Mouse (Mus musculus): ENCODE results near the gene Top1. TPM values are rescaled to one million over a fixed set of nuclear protein-coding genes. Genes with fewer than 3 reads are reported as not detected.
A peak's percentile ranks its signal among the peaks of the same experiment; 100 is the strongest.

The Top1 gene
- total RNA-seq (2012; rRNA removed) = 91.3 and 150 TPM in 2 replicates
- 89.8 and 91.4 TPM in 2 replicates for total RNA-seq (2014; rRNA removed)
- 299 and 312 TPM in 2 replicates for polyA plus RNA-seq (2012; ENCODE audit: insufficient read length, low read depth)

DNA sequence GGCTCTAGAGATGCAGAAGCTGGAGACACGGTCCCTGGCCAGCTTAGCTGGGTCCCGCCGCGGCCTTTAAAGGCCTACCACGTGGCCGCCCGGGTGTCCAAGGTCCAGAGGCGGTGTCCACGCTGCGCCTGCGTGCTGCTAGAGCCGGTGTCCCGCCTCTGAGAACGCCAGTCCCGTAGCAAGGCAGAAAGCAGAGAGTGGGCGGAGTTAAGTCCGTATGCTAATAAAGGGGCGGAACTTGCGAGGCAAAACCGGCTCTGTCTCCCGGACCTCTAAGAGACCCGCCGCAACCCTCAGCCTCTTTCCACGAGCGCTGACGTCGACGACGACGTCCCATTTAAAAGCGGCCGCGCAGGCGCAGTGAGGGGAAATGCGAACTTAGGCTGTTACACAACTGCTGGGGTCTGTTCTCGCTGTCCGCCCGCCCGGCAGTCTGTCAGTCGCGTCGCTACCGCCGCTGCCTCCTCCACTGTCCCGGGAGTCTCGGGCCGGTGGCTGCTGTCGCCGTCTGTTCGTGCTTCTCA lies at the start of gene Top1:
Gene Top1 (plus strand): TSS at position 275 of the 524 bp plus-strand sequence.
- peak within 1 kb of the TSS; percentile 88 for H3K27ac ChIP-seq (ENCODE audit: insufficient read depth, low read depth)
- in situ Hi-C loops (cut with MboI; ENCODE audit: low pct_ligation_motif_present, low pct_unique_long_range_greater_than_20kb, low sequenced_read_pairs) = no loop called here

DNA sequence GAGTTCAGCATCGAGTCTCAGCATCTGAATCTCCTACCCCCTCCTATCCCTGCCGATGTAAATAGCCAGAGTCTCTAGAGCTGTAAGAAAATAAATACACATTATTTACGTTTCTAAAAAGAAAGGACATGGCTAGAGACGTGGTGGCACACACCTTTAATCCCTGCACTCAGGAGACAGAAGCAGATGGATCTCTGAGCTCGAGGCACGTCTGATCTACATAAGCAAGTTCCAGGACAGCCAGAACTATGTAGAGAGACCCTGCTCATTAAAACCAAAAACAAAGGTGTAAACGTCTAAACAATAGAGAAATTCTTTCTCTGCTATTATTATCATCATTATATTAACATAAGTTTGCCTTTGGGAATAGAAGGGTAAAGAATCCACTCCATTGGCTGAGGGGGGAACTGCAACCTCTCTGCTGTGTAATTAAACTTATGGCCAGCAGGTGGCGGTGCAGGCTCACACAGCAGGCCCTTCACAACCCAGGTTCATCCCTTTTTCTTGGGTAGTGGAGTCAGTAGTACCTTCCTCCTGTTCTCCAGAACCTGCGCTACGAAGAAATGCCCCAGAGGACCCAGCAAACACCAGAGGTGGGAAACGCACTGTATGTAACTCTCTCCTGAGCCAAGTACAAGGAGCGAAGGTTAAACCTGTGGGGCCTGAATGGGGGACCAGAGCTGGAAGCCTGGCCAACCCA lies 48.0 kb upstream of the Top1 start:
- peaks cover 4 to 20% of the 10 kb centered on the region in 2 experiments for H3K4me1 ChIP-seq (ENCODE audit: control insufficient read depth in 1 of 2, insufficient read depth in 2 of 2)
- peak overlapping the region; percentile 29; the same call in 1 of the 2 replicates for H3K9ac ChIP-seq (ENCODE audit: insufficient read depth, low read depth)
- no peak overlapping the region for H3K4me3 ChIP-seq (replicated peaks in 1 of 3; ENCODE audit: low read depth in 2 of 3, low read length in 2 of 3, poor library complexity in 1 of 3)
- H3K36me3 ChIP-seq (replicated peaks in 1 of 2; ENCODE audit: control insufficient read depth in 1 of 2, insufficient read depth in 1 of 2, low read length in 1 of 2) = no peaks in the 10 kb centered on the region
- in situ Hi-C loops (cut with MboI; ENCODE audit: low pct_ligation_motif_present, low pct_unique_long_range_greater_than_20kb, low sequenced_read_pairs) (loop anchor here (10.0 to 25.0 kb wide), 3 partner anchors 197 to 1535 kb away; no protein-coding TSS in a partner anchor), dilution Hi-C loops (cut with MboI; ENCODE audit: extremely low pct_ligation_motif_present, extremely low pct_unique_long_range_greater_than_20kb, low sequenced_read_pairs) (no loop called here)
- no peaks in the 10 kb centered on the region for H3K27me3 ChIP-seq (replicated peaks)
- no peaks in the 10 kb centered on the region for H3K9me3 ChIP-seq (replicated peaks; ENCODE audit: low read length)
- TF ChIP-seq RCOR1 (conservative IDR thresholded peaks at IDR 0.05; ENCODE audit: low read depth, low read length) (no peak), CTCF (conservative IDR thresholded peaks at IDR 0.05 in 1 of 2, IDR thresholded peaks at IDR 0.05 in 1 of 2; ENCODE audit: low read depth in 2 of 2, low read length in 2 of 2) (peak; percentile 94 to 98), ZC3H11A (IDR thresholded peaks at IDR 0.05; ENCODE audit: low read depth, low read length) (peak; percentile 94), TBP (conservative IDR thresholded peaks at IDR 0.05; ENCODE audit: low read depth, low read length) (0 out of 2 replicates have a peak, but pooled peaks have one; percentile 23), SMC3 (IDR thresholded peaks at IDR 0.05; ENCODE audit: low read depth, low read length) (peak; percentile 95), IRF4 (IDR thresholded peaks at IDR 0.05; ENCODE audit: low read depth, low read length) (peak; percentile 47; the same call in 1 of the 2 replicates), SIN3A (IDR thresholded peaks at IDR 0.05; ENCODE audit: low read length) (peak; percentile 56; the same call in 1 of the 2 replicates), ZMIZ1 (IDR thresholded peaks at IDR 0.05; ENCODE audit: low read depth, low read length) (no peak), MAZ (IDR thresholded peaks at IDR 0.05; ENCODE audit: low read depth, low read length) (0 out of 2 replicates have a peak, but pooled peaks have one; percentile 53)
- no peaks in the 10 kb centered on the region for H3K79me2 ChIP-seq (replicated peaks; ENCODE audit: control insufficient read depth, extremely low read depth, insufficient read depth, poor library complexity, severe bottlenecking)
- DNase-seq (ENCODE audit: extremely low read depth) = peak; percentile 78
- H3K27ac ChIP-seq (ENCODE audit: insufficient read depth, low read depth) = no peak overlapping the region
- peak overlapping the region; percentile 84 for H3K4me2 ChIP-seq (ENCODE audit: insufficient read depth, low read depth, poor library complexity, severe bottlenecking)

More for the DNA sequence above, at the start of gene Top1:
- no peaks in the 10 kb centered on the region for H3K27me3 ChIP-seq (replicated peaks)
- H3K4me2 ChIP-seq (ENCODE audit: insufficient read depth, low read depth, poor library complexity, severe bottlenecking) = 0 out of 2 replicates have a peak within 1 kb of the TSS, but pooled peaks have one; percentile 24
- DNase-seq (ENCODE audit: extremely low read depth) = peak; percentile 99
- TF ChIP-seq NELFE (IDR thresholded peaks at IDR 0.05; ENCODE audit: low read depth, low read length) = peak; percentile 91
- TF ChIP-seq POLR2A (IDR thresholded peaks at IDR 0.05; ENCODE audit: low read depth, low read length) = peak; percentile 97
- TF ChIP-seq UBTF (IDR thresholded peaks at IDR 0.05; ENCODE audit: low read depth, low read length) = peak; percentile 86
- peak; percentile 95 for TF ChIP-seq MYC (IDR thresholded peaks at IDR 0.05; ENCODE audit: low read depth, low read length)
- peak; percentile 65; the same call in 1 of the 2 replicates for TF ChIP-seq SIN3A (IDR thresholded peaks at IDR 0.05; ENCODE audit: low read length)
- peak; percentile 85; the same call in 1 of the 2 replicates for TF ChIP-seq POLR2AphosphoS2 (IDR thresholded peaks at IDR 0.05; ENCODE audit: low read depth, low read length)
- TF ChIP-seq ZC3H11A (IDR thresholded peaks at IDR 0.05; ENCODE audit: low read depth, low read length) = no peak
- no peak for TF ChIP-seq CHD1 (IDR thresholded peaks at IDR 0.05; ENCODE audit: low read depth, low read length)
- TF ChIP-seq ELF1 (IDR thresholded peaks at IDR 0.05; ENCODE audit: low read depth, low read length) = peak; percentile 63
- peak; percentile 95 for TF ChIP-seq ZMIZ1 (IDR thresholded peaks at IDR 0.05; ENCODE audit: low read depth, low read length)
- TF ChIP-seq MXI1 (IDR thresholded peaks at IDR 0.05; ENCODE audit: low read depth, low read length) = peak; percentile 96
- TF ChIP-seq CHD2 (IDR thresholded peaks at IDR 0.05; ENCODE audit: low read length) = no peak
- peak; percentile 84 for TF ChIP-seq USF1 (IDR thresholded peaks at IDR 0.05; ENCODE audit: low read depth, low read length)
- TF ChIP-seq ZKSCAN1 (IDR thresholded peaks at IDR 0.05; ENCODE audit: borderline replicate concordance, low read depth, low read length) = no peak
- TF ChIP-seq HCFC1 (IDR thresholded peaks at IDR 0.05; ENCODE audit: low read depth, low read length) = peak; percentile 46; the same call in 1 of the 2 replicates
- TF ChIP-seq NRF1 (IDR thresholded peaks at IDR 0.05; ENCODE audit: low read depth, low read length) = peak; percentile 93
- TF ChIP-seq TCF12 (IDR thresholded peaks at IDR 0.05; ENCODE audit: low read depth, low read length) = peak; percentile 75
- TF ChIP-seq USF2 (conservative IDR thresholded peaks at IDR 0.05; ENCODE audit: low read depth, low read length) = peak; percentile 20; the same call in 1 of the 2 replicates
- TF ChIP-seq E2F4 (IDR thresholded peaks at IDR 0.05; ENCODE audit: insufficient replicate concordance, low read depth, low read length) = no peak
- TF ChIP-seq ETS1 (conservative IDR thresholded peaks at IDR 0.05; ENCODE audit: low read depth, low read length) = peak; percentile 28; the same call in 1 of the 2 replicates
- peak; percentile 99 for TF ChIP-seq MAX (IDR thresholded peaks at IDR 0.05; ENCODE audit: low read length)
- TF ChIP-seq TBP (conservative IDR thresholded peaks at IDR 0.05; ENCODE audit: low read depth, low read length) = peak; percentile 96
- H3K9ac ChIP-seq (ENCODE audit: insufficient read depth, low read depth) = peak within 1 kb of the TSS; percentile 92
- peaks cover 0 to 13% of the 10 kb centered on the region in 2 experiments; a peak in 1 of 4 replicates for H3K4me1 ChIP-seq (ENCODE audit: control insufficient read depth in 1 of 2, insufficient read depth in 2 of 2)
- H3K36me3 ChIP-seq (replicated peaks in 1 of 2; ENCODE audit: control insufficient read depth in 1 of 2, insufficient read depth in 1 of 2, low read length in 1 of 2) = no peaks in the 10 kb centered on the region
- peaks cover 32% of the 10 kb centered on the region for H3K79me2 ChIP-seq (replicated peaks; ENCODE audit: control insufficient read depth, extremely low read depth, insufficient read depth, poor library complexity, severe bottlenecking)
- dilution Hi-C loops (cut with MboI; ENCODE audit: extremely low pct_ligation_motif_present, extremely low pct_unique_long_range_greater_than_20kb, low sequenced_read_pairs) = no loop called here
- H3K4me3 ChIP-seq (replicated peaks in 1 of 3; ENCODE audit: low read depth in 2 of 3, low read length in 2 of 3, poor library complexity in 1 of 3) = peak within 1 kb of the TSS; percentile 85 to 96 (median 92)
- no peaks in the 10 kb centered on the region for H3K9me3 ChIP-seq (replicated peaks; ENCODE audit: low read length)

Measured in CH12.LX (cell line).